Mouse (Mus musculus) forebrain, embryonic 14.5 days (tissue): ENCODE results near the gene Gatc. TPM values are rescaled to one million over a fixed set of nuclear protein-coding genes. Genes with fewer than 3 reads are reported as not detected.
"Not testable (repeated sequence)": the region's sequence is repeated elsewhere in the genome, so short reads cannot be mapped to it uniquely, and the experiment has no call there.

Experiments
- ATAC-seq: fragments of 200-750 bp; cut with Nextera tagmentation; 2 replicates; pipeline ENCODE4 v1.8.0; 2017; ENCODE audit warnings: mild to moderate bottlenecking, moderate library complexity
- DNase-seq: peaks from one replicate; pipeline ENCODE4 v3.0.0-alpha.2; 2015; ENCODE audit warnings: low spot score
- H3K27ac ChIP-seq: fragments of 300-500 bp; sonication (generic); 2 replicates; pipeline ENCODE4 v1.5.1; 2014; ENCODE audit warnings: low read depth, mild to moderate bottlenecking, control low read depth, low read length, moderate library complexity
- H3K27me3 ChIP-seq: fragments of 300-500 bp; sonication (generic); replicated peaks from 2 replicates; pipeline ENCODE4 v1.6.1; 2014; ENCODE audit warnings: low read length, control low read depth, mixed read lengths; ENCODE audit not compliant: control insufficient read depth, insufficient read depth
- H3K36me3 ChIP-seq: fragments of 300-500 bp; sonication (generic); 2 replicates; pipeline ENCODE4 v1.6.1; 2014; ENCODE audit warnings: low read length, control low read depth; ENCODE audit not compliant: control insufficient read depth, insufficient read depth
- H3K4me1 ChIP-seq: fragments of 300-500 bp; sonication (generic); 2 replicates; pipeline ENCODE4 v1.6.1; 2014; ENCODE audit warnings: antibody characterized with exemption, low read length, control low read depth; ENCODE audit not compliant: control insufficient read depth, insufficient read depth
- H3K4me2 ChIP-seq: fragments of 300-500 bp; sonication (generic); 2 replicates; pipeline ENCODE4 v1.6.1; 2014; ENCODE audit warnings: mild to moderate bottlenecking, control low read depth, low read length
- H3K4me3 ChIP-seq: fragments of 300-500 bp; sonication (generic); 2 replicates; pipeline ENCODE4 v1.5.1; 2014; ENCODE audit warnings: low read depth, low read length, control low read depth
- H3K9ac ChIP-seq: fragments of 300-500 bp; sonication (generic); 2 replicates; pipeline ENCODE4 v1.6.1; 2014; ENCODE audit warnings: mild to moderate bottlenecking, low read length, control low read depth, moderate library complexity
- H3K9me3 ChIP-seq: fragments of 300-500 bp; sonication (generic); replicated peaks from 2 replicates; pipeline ENCODE4 v1.6.1; 2016; ENCODE audit warnings: low read length, control low read depth, mixed read lengths; ENCODE audit not compliant: control insufficient read depth
- WGBS: fragments of 180-500 bp; shearing (Covaris S2); extraction: QIAGEN DNeasy Blood & Tissue Kit; methylation state at CpG from one replicate; pipeline ENCODE4 v1.1.7; 2014; 5-methylcytosine and 5-hydroxymethylcytosine counted together
- polyA plus RNA-seq: library from polyadenylated mRNA; unstranded; fragments of >200 nt; fragmentation: Nextera tagmentation; extraction: Ambion mirVana; gene quantifications from 2 replicates; pipeline ENCODE4 v1.2.1, GENCODE M21; 2014

The Gatc gene
- polyA plus RNA-seq: 30.1 and 32.9 TPM in 2 replicates

DNA sequence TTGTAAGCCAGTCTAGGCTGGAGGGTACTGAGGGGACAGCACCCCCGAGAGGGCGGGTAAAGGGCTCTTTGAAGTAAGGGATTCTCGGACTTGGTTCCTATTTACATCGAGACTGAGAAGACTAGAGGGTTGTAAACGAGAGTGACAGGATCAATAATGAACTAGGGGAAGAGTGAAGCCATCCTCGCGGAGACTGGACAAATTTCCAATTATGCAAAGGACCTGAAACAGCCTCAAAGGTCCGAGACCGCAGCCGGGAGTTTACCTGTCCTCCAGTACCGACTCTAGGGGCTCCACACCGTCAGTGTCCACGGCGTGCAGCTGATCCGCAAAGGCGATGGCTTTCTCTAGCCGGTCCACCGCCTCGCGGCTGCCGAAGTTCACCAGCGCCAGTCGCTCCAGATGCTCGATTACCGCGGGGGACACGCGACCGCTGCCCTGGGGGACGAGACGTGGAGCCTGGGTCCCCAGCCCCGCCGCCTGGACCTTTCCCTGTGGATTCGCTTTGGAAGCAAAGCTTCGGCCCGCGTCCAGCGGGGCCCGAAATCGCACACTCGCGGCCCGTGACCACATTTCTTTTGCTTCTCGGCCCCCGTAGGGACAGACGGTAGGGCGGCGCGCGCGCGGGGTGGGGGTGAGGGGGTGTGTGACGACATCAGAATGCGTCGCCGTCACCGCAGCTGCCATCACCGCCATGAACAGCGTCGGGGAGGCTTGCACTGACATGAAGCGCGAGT is at the start of gene Gatc, which contains the start of gene Triap1:
Gene Gatc (minus strand): TSS at position 602 of the 737 bp plus-strand sequence.
Gene Triap1 (plus strand): TSS at position 649 of the 737 bp plus-strand sequence.
- Histone ChIP-seq H3K36me3 (peaks cover 41% of the 10 kb centered on the region), H3K4me3 (peak within 1 kb of the TSS; percentile 82), H3K4me1 (peaks cover 8% of the 10 kb centered on the region), H3K4me2 (peak within 1 kb of the TSS; percentile 52), H3K9ac (peak within 1 kb of the TSS; percentile 88), H3K27me3 (no peaks in the 10 kb centered on the region), H3K27ac (peak within 1 kb of the TSS; percentile 65), H3K9me3 (no peaks in the 10 kb centered on the region)
- DNase-seq: peak; percentile 92
- WGBS: under 1% methylated on average over 62 of the region's 62 CpGs
- peak; percentile 94 for ATAC-seq

DNA sequence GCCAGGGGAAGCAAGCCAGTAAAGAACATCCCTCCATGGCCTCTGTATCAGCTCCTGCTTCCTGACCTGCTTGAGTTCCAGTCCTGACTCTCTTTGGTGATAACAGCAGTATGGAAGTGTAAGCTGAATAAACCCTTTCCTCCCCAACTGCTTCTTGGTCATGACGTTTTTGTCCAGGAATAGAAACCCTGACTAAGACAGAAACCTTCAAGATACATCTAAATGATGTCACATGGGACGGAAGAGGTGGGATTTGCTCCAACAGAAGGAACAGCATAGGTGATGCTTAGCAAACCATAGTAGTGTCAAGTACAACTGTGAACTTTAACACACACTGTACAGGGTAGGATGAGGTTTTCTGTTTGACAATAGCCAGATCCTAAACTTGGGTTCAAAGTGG is 37.9 kb upstream of the Gatc start:
- H3K9me3 ChIP-seq, H3K9ac ChIP-seq, H3K36me3 ChIP-seq, DNase-seq, H3K4me3 ChIP-seq, H3K4me1 ChIP-seq, H3K27ac ChIP-seq, H3K27me3 ChIP-seq, ATAC-seq, H3K4me2 ChIP-seq: not testable (repeated sequence)
- 91% methylated on average over 2 of the region's 2 CpGs for WGBS

DNA sequence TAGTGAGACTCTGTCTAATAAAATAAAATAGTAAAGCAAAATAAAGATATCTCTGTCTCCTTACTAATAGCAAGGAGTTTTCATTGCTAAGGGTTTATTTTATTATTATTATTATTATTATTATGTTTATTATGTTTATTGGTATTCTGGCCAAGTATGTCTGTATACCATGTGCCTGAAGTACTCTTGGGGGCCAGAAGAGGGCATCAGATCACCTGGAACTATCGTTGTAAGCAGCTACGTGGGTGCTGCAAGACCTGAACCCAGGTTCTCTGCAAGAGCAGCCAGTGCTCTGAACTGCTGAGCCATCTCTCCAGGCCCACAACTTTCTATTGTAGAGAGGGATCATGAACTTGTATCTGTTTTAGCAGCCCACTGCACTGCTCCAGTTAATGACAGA is 34.5 kb upstream of the Gatc start:
- Histone ChIP-seq H3K9me3 (no peaks in the 10 kb centered on the region), H3K4me3 (no peak overlapping the region), H3K4me1 (0 out of 2 replicates have a peak, but pooled peaks cover 4% of the 10 kb centered on the region), H3K4me2 (no peak overlapping the region), H3K9ac (no peak overlapping the region), H3K27ac (no peak overlapping the region), H3K27me3 (no peaks in the 10 kb centered on the region), H3K36me3 (no peaks in the 10 kb centered on the region)
- 85% methylated on average over 2 of the region's 2 CpGs for WGBS
- DNase-seq (no peak), ATAC-seq (no peak)

DNA sequence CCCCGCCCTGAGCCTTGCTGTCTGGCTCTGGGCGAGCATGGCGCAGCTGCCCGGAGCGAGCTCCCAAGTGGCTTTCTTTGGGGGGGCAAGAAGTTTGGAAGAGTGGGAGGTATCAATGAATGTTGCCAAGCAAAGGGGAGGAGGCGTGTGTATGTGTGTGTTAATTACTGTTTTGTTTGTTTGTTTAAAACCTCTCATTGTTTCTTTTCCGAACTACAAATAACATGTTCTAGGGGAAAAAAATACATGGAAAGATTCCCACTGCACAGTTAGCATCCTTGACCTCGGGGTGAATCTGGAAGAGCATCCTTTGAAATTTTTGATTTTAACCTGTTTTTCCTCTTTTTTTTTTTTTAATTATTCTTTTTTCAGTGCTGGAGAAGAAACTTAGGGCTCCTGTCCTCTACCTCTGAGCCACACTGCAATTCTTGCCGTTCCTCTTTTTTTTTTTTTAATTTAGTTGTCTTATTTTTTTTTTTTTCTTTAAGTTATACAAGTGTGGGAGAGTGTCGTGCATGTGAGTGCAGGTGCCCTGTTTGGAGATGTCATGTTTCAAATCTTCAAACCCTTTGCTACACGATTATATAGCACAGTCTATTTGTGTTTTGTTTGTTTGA is 33.3 kb upstream of the Gatc start:
- Histone ChIP-seq H3K9ac (peak overlapping the region; percentile 45; the same call in 1 of the 2 replicates), H3K4me3 (peak overlapping the region; percentile 8; the same call in 1 of the 2 replicates), H3K9me3 (no peaks in the 10 kb centered on the region), H3K27ac (peak overlapping the region; percentile 67), H3K4me2 (peak overlapping the region; percentile 41), H3K4me1 (0 out of 2 replicates have a peak, but pooled peaks cover 4% of the 10 kb centered on the region), H3K27me3 (no peaks in the 10 kb centered on the region), H3K36me3 (no peaks in the 10 kb centered on the region)
- 6% methylated on average over 11 of the region's 11 CpGs for WGBS
- DNase-seq: no peak
- no peak for ATAC-seq

DNA sequence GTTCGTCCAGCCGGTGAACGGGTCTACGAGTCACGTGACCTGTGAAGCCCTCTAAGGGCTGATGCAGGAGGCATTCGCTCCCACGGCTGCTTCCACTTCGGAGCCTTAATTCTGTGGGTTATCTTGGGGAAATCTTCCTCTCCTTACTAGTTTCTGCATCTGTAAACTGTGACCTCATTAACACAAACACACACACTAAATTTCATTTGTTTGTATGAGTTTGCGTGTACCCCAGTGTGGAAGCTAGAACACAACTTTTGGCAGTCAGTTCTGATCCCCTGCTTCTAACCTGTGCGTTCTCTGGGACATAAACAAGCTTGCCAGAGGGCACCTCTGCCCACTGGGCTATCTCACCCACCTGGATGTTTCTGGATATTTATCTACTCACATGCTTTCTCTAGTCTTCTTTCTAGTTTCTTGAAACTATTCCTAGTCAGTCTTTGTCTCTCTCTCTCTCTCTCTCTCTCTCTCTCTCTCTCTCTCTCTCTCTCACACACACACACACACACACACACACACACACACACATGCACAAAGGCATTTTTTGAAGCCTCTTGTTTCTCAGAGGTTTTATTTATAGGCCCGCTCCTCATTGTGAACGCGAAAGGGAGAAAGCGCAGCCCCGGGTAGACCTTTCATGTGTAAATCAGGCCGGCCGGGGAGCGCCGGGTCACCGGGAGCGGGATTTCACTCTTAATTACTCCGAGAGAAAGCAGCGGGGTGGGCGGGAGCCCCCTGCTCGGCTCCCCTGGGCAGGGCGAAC is 32.6 kb upstream of the Gatc start:
- H3K27ac ChIP-seq: peak overlapping the region; percentile 67
- H3K9me3 ChIP-seq: no peaks in the 10 kb centered on the region
- WGBS: 3% methylated on average over 26 of the region's 26 CpGs
- H3K4me1 ChIP-seq: 0 out of 2 replicates have a peak, but pooled peaks cover 4% of the 10 kb centered on the region
- no peaks in the 10 kb centered on the region for H3K27me3 ChIP-seq
- DNase-seq (peak; percentile 93), ATAC-seq (peak; percentile 95)
- peak overlapping the region; percentile 8; the same call in 1 of the 2 replicates for H3K4me3 ChIP-seq
- H3K36me3 ChIP-seq: no peaks in the 10 kb centered on the region
- H3K9ac ChIP-seq: peak overlapping the region; percentile 45; the same call in 1 of the 2 replicates
- peak overlapping the region; percentile 41 for H3K4me2 ChIP-seq

- Histone ChIP-seq H3K9me3 (no peaks in the 10 kb centered on the region), H3K36me3 (no peaks in the 10 kb centered on the region), H3K27ac (no peak overlapping the region), H3K4me3 (no peak overlapping the region), H3K9ac (no peak overlapping the region), H3K4me1 (0 out of 2 replicates have a peak, but pooled peaks cover 4% of the 10 kb centered on the region), H3K27me3 (no peaks in the 10 kb centered on the region), H3K4me2 (no peak overlapping the region)
- 68% methylated on average over 9 of the region's 9 CpGs for WGBS
- ATAC-seq (no peak), DNase-seq (no peak)
These were observed 30.8 kb upstream of the Gatc start for GRCm38 (mm10) chr5:115371736-115372135.

DNA sequence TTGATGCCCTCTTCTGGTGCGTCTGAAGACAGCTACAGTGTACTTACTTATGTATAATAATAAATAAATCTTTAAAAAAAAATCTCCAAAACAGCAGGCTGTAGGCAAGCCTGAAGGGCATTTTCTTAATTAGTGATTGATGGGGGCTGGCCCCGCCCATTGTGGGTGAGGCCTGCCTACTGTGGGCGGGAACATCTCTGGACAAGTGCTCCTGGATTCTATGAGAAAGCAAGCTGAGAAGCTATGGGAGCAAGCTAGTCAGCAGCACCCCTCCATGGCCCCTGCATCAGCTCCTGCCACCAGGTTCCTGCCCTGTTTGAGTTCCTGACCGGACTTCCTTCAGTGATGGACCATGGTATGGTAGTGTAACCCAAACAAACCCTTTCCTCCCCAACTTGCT is 23.8 kb upstream of the Gatc start:
- no peaks in the 10 kb centered on the region for H3K27me3 ChIP-seq
- H3K4me3 ChIP-seq: no peak overlapping the region
- H3K4me1 ChIP-seq: no peaks in the 10 kb centered on the region
- DNase-seq (no peak), ATAC-seq (no peak)
- no peak overlapping the region for H3K27ac ChIP-seq
- H3K9ac ChIP-seq: no peak overlapping the region
- 94% methylated on average over 4 of the region's 4 CpGs for WGBS
- no peaks in the 10 kb centered on the region for H3K36me3 ChIP-seq
- no peaks in the 10 kb centered on the region for H3K9me3 ChIP-seq
- H3K4me2 ChIP-seq: no peak overlapping the region

- Histone ChIP-seq H3K36me3 (no peaks in the 10 kb centered on the region), H3K4me1 (no peaks in the 10 kb centered on the region), H3K4me3 (no peak overlapping the region), H3K9me3 (no peaks in the 10 kb centered on the region), H3K4me2 (no peak overlapping the region), H3K27ac (peak overlapping the region; percentile 50), H3K27me3 (no peaks in the 10 kb centered on the region), H3K9ac (peak overlapping the region; percentile 35)
- ATAC-seq: peak; percentile 67; the same call in 1 of the 2 replicates
- peak; percentile 49 for DNase-seq
- WGBS: 24% methylated on average over 19 of the region's 19 CpGs
These were observed 22.1 kb upstream of the Gatc start for GRCm38 (mm10) chr5:115362819-115363714.
